Mouse (Mus musculus): ENCODE measurements at regions not wholly inside any gene's neighbourhood (a gene's known extent, or its start where the extent isn't known, plus 50 kb on each side); places are given as distances from the start of the nearest gene placed in this dataset.

- DNase-seq (ENCODE audit: low spot score in 2 of 2) = no peak
These were observed 49.9 kb upstream of the Eed start for GRCm38 (mm10) chr7:90030486-90031250.

DNA sequence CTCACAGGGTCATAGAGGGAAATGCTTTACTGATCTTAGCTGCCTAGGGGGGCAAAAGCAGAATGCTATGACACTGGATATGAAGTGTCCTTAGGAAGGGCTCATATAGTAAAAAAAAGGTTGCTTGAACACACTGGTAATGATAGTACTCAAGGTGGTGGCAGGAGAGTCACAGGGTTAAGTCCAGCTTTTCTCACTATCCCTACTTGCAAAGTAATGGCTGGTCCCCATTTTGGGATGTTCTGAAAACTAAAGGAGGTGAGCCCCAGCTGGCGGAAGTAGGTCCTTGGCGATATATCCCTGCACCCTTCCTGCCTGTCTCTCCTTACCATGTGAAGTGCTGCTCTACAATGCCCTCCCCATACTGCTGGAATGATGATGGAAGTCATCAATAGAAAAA is 52.3 kb upstream of the Eed start:
- no peak for DNase-seq (ENCODE audit: low spot score in 2 of 2)

GRCm38 (mm10) chr7:90033640-90034312 is 53.0 kb upstream of the Eed start:
- no peak for DNase-seq (ENCODE audit: low spot score in 2 of 2)

DNA sequence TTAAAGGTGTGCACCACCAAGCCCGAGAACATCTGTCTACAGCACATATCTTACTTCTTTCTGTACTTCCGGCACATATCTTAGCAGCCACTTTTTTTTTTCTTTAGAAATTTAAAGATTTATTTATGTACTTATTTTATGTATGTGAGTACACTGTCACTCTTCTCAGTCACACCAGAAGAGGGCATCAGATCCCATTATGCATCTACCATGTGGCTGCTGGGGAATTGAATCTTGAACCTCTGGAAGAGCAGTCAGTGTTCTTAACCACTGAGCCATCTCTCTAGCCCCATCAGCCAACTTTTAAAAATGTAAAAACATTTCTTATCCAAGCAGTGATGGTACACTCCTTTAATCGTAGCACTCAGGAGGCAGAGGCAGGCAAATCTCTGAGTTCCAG is 53.7 kb upstream of the Eed start:
- DNase-seq (ENCODE audit: low spot score in 2 of 2) = no peak

DNA sequence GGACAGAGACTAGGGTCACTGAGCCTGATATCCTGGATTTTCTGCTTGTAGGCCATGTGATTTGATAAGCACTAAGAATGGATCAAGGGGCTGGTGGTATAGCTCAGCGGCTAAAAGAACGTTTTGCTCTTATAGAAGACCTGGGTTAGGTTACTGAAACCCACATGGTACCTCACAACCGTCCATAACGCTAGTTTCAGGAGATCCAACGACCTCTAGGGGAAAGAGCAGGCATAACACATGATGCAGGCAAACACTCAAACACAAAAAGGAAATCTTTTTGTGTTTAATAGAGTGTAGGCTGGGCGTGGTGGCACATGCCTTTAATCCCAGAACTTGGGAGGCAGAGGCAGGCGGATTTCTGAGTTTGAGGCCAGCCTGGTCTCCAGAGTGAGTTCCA is 54.6 kb upstream of the Eed start:
- no peak for DNase-seq (ENCODE audit: low spot score in 2 of 2)

GRCm38 (mm10) chr7:90037736-90038135 is 57.0 kb upstream of the Eed start:
- no peak for DNase-seq (ENCODE audit: low spot score in 2 of 2)

DNA sequence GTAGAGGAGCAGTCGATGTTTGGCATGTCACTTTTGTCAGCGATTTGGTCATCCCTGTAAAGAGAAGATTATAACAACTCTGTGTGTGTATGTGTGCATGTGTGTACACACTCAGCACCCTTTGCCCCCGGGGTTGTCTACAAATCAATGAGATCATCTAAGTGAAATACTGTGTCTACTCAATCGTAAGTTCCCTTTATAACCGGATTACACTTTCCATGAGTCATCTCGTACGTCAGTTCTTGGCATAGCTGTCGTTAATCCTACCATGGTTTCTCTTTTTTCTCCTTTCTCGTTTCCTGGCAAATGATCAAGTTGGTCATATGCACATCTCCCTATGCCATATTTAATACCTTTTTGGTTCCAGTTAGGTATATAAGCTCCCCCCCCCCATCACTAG is 58.7 kb upstream of the Eed start:
- no peak for DNase-seq (ENCODE audit: low spot score in 2 of 2)

GRCm38 (mm10) chr7:90040581-90041340 is 60.0 kb upstream of the Eed start:
- DNase-seq (ENCODE audit: low spot score in 2 of 2) = no peak

GRCm38 (mm10) chr7:90041565-90042024 is 60.8 kb upstream of the Eed start:
- no peak for DNase-seq (ENCODE audit: low spot score in 2 of 2)

DNA sequence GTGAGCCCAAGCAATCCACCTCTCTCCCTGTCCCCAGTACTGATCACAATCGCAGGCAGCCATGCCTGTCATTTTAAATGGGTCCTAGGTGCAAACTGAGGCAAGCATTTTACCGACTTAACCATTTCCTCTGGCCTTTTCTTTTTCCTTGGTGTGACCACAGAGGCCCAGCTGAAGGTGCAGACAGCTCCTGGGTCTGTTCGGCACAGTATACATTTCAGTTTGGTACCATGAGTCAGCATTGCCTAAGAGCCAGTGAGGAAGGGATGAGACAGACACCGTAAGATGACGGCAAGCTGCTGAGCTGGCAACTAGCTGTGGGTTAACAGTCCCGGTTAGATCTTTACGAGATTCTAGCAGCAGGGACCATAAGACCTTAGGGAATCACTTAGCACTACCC is 61.6 kb upstream of the Eed start:
- DNase-seq (ENCODE audit: low spot score in 2 of 2) = no peak

GRCm38 (mm10) chr7:90043526-90043925 is 62.7 kb upstream of the Eed start:
- no peak for DNase-seq (ENCODE audit: low spot score in 2 of 2)

DNA sequence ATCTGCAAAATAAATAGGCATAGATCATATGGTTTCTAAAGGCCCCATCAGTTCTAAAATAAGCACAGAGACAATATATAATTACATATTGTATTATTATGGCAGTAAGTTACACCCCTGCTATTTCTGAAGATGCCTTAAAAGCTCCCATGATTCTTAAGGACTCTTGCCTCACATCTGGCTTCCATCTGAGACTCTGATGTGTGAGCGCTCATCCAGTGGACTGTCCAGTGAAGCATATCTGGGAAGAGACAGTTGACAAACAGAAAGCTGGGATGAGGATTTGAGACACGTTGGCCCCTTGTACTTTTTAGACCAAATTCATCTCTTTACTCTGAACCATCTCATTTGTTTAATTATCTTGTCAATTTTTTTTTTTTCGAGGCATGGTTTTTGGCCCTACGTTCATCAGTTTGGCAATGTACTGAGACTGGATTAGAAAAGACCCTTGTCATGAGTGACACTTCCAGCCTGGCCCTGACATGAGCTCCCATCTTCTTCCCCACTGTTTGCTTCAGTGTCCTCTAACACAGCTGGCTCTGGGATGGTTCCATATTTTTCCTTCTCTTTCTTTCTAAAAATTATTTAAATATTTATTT is 63.4 kb upstream of the Eed start:
- no peak for DNase-seq (ENCODE audit: low spot score in 2 of 2)

DNA sequence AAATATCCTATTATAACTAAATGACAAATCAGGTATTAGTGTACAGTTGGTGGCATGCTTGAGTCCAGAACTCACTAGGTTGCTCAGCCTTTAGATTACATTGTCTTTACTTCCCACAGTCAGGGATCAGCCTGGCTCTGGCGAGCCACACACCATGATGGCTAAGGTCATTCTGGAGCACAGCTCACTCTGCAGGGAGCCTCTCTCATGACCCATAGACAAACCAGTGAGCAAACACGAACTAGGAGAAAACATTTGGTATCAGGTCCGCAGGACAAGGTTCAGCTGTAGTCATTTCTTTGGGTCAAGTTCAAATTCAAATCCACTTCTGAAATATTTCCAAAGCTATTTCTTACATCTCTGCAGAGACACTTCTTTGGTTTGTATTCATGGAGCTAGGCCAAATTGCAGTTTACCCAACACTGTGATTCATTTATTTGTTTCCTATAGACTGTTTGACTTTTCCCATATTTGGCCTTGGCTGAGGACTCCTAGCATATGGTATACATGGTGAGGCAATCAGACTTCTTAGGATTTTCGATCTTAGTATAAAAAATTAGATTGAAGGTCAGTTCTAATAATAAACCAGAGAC is 64.5 kb upstream of the Eed start:
- DNase-seq (ENCODE audit: low spot score in 2 of 2) = no peak

- no peak for DNase-seq (ENCODE audit: low spot score in 2 of 2)
These were observed 65.4 kb upstream of the Eed start for GRCm38 (mm10) chr7:90046228-90046627.

DNA sequence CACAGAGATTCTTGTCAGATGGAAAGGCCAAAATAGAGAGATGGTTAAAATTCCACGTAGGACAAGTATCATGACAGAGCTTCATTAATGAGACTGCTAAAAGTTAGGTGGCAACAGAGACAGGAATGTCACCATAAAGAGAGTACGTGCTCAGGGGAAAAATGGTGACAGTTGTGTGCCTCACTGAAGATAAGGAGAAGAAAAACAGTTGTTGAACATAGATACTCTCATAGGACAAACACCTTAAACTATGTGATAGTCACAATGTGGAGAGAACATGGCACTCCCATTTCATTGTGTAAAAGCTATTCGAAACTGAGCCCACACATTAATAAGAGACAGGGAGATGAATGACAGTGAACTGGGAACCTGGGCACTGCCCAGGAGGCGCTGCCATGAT is 66.1 kb upstream of the Eed start:
- no peak for DNase-seq (ENCODE audit: low spot score in 2 of 2)

DNA sequence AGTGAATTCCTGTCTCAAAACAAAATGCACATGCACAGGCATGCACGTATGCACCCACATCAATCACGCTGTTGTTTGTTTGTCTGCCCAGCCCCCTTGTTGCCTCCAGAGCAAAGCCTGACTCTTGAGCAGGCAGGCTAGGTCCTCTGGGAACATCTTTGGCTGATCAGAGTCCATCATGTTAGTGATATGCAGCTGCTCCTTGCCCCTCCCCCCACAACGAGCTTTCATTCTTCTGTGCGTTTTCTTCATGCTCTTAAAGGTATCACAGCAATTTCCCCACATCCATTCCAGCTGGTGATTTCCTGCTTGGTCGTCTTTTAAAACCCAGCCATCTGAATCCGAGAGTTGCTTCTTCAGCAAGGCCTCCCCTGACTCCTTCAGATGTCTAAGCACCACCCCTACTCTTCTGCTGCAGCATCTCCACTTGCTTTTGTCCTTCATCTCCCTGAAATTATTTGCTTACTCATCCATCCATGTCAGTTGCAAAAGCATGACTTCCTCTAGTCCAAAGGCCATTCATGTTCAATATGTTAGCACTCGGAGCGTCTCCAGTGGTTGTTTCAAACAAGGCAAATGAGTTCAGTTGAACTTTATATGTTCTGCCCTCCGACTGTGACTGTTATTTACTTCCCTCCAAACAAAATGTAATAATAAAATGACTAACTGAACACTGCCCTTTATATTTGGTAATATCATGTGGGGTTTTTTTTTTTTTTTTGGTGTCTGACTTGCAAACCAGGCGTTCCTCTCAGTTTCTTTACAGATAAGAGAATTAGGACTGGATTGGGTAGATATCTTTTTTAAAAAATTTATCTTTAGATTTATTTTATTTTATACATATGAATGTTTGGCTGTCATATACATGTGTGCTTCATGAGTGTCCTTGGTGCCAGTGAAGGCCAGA is 67.9 kb upstream of the Eed start:
- no peak for DNase-seq (ENCODE audit: low spot score in 2 of 2)

GRCm38 (mm10) chr7:90049831-90050237 is 69.1 kb upstream of the Eed start:
- no peak for DNase-seq (ENCODE audit: low spot score in 2 of 2)

DNA sequence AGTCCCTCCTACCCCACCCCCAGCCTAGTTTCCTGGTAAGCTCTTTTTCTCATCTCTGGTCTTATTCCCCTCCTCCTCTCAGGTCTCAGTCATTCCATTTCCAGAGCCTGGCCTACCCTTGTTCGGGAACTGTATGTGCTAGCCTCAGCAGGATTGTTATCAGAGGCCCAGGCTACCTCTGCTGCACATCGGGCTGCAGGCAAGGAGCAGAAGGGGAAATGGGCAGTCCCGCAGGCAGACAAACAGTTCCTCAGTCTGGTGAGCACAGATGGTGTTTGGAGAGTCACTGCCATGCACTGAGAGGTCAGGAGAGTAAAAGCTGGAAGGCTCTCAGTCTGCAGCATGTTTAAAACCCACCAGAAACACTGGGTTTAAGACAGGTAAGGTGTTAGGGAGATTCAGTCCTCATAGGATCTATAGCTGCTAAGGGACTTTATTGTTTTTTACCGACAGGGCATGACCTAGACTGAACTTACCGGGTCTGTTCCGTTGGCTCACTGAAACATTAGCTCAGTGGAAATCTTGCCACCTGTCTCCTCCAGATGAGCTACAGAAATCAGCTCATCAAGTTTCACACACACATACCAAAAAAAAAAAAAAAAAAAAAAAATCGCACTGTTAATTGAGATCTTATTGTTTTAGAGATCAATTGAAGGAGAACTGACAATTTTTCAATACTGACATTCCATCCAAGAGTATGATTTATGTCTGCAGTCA is 74.2 kb upstream of the Eed start:
- DNase-seq (ENCODE audit: low spot score in 2 of 2) = peak in 1 of 2 experiments; percentile 26

- no peak for DNase-seq (ENCODE audit: low spot score in 2 of 2)
These were observed 72.1 kb upstream of the Picalm start for GRCm38 (mm10) chr7:90057947-90058346.

- no peak for DNase-seq (ENCODE audit: low spot score in 2 of 2)
These were observed 71.4 kb upstream of the Picalm start for GRCm38 (mm10) chr7:90058636-90059035.
